Mouse (Mus musculus) limb, embryonic 12.5 days (tissue): ENCODE measurements around the gene Pitpnm2. TPM values are rescaled to one million over a fixed set of nuclear protein-coding genes. Genes with fewer than 3 reads are reported as not detected.
A peak's percentile ranks its signal among the peaks of the same experiment; 100 is the strongest.

Experiments used
- ATAC-seq: fragments of 200-750 bp; cut with Nextera tagmentation; 2 replicates; pipeline ENCODE4 v1.8.0; 2017; ENCODE audit warnings: low read depth, moderate TSS enrichment; ENCODE audit not compliant: insufficient number of reproducible peaks, insufficient read depth, low FRiP score, low TSS enrichment
- H3K27ac ChIP-seq: fragments of 300-500 bp; sonication (generic); 2 replicates; pipeline ENCODE4 v1.5.1; 2016; ENCODE audit warnings: mild to moderate bottlenecking, moderate library complexity
- H3K27me3 ChIP-seq: fragments of 300-500 bp; sonication (generic); 2 replicates; pipeline ENCODE4 v1.6.1; 2016; ENCODE audit warnings: mild to moderate bottlenecking, moderate library complexity
- H3K36me3 ChIP-seq: fragments of 300-500 bp; sonication (generic); 2 replicates; pipeline ENCODE4 v1.6.1; 2016; ENCODE audit warnings: mild to moderate bottlenecking, moderate library complexity
- H3K4me1 ChIP-seq: fragments of 300-500 bp; sonication (generic); replicated peaks from 2 replicates; pipeline ENCODE4 v1.6.1; 2016
- H3K4me2 ChIP-seq: fragments of 300-500 bp; sonication (generic); 2 replicates; pipeline ENCODE4 v1.6.1; 2016; ENCODE audit warnings: mild to moderate bottlenecking, moderate library complexity
- H3K4me3 ChIP-seq: fragments of 300-500 bp; sonication (generic); replicated peaks from 2 replicates; pipeline ENCODE4 v1.5.1; 2016; ENCODE audit warnings: mild to moderate bottlenecking
- H3K9ac ChIP-seq: fragments of 300-500 bp; sonication (generic); replicated peaks from 2 replicates; pipeline ENCODE4 v1.6.1; 2016; ENCODE audit warnings: mild to moderate bottlenecking, moderate library complexity
- H3K9me3 ChIP-seq: fragments of 300-500 bp; sonication (generic); 2 replicates; pipeline ENCODE4 v1.6.1; 2016; ENCODE audit warnings: mild to moderate bottlenecking, moderate library complexity
- WGBS: fragments of 180-500 bp; shearing (Covaris S2); methylation state at CpG from one replicate; pipeline ENCODE4 v1.1.7; 2016; 5-methylcytosine and 5-hydroxymethylcytosine counted together
- polyA plus RNA-seq: library from polyadenylated mRNA; unstranded; fragments of >200 nt; fragmentation: Nextera tagmentation; extraction: Ambion mirVana; gene quantifications from 2 replicates; pipeline ENCODE4 v1.2.1, GENCODE M21; 2016

Gene Pitpnm2
- polyA plus RNA-seq, 1 experiment from 2014 or later = 3.1 TPM

DNA sequence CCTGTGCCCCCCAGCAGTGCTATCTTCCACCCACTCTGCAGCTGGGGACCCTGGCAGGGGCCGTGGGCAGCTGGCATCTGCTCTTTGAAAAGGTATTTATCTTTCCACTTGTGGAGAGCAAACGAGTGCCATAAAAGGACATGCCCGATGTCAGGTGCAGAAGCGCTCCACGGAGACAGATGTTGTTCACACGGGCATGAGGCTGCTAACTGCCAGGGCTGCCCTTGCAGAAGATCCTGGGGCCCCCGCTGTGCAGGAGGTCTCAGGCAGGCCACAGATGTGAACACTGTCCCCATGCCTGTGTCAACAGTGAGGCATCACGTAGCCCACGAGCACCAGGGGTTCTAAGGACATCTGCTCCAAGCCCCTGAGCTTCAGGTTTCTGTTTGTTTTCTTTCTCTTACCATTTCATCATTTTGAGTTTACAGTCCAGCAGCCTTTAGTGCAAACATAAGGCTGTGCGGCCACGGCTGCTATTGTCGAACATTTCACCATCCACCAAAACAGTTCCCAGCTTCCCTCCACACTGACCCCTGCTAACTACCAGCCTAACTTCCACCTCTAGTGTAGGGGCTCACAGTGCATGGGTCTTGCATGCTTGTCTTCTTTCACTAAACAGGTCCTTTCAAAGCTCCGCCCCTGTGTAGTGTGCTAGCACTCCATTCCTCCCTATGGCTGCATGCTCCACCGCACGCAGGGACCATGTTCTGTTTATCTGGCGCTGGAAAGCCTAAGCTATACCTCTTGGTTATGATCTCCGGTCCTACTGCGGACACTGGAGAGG, 17.0 kb downstream of the Pitpnm2 start:
- no peaks in the 10 kb centered on the region for H3K9me3 ChIP-seq
- no peak overlapping the region for H3K4me3 ChIP-seq
- H3K27ac ChIP-seq = no peak overlapping the region
- WGBS = 52% methylated on average over 18 of the region's 18 CpGs
- no peak overlapping the region; the same call in 1 of the 2 replicates for H3K9ac ChIP-seq
- peaks cover 32% of the 10 kb centered on the region for H3K4me1 ChIP-seq
- H3K36me3 ChIP-seq = no peaks in the 10 kb centered on the region
- H3K27me3 ChIP-seq = no peaks in the 10 kb centered on the region; the same call in 1 of the 2 replicates
- H3K4me2 ChIP-seq = no peak overlapping the region
- no peak for ATAC-seq

DNA sequence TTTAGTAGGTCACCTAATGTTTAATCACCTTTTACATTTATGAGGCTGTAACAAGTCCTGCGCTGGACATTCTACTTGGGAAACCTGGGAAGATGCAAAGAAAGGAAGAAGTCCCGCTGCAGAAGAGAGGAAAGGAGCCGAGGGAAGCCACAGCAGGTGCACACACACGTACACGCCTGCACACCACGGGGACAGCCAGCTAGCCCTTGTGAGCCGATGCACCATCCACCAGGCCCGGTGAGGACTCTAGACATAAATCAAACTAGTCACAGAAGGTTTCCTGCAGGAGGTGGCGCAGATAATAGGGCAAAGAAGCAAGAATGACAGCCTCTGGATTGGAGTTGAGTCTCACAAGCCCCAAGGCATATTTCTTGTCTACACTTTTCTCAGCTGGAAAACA, 19.1 kb downstream of the Pitpnm2 start:
- Histone ChIP-seq H3K27ac (no peak overlapping the region), H3K9ac (no peak overlapping the region), H3K4me2 (no peak overlapping the region), H3K36me3 (no peaks in the 10 kb centered on the region), H3K9me3 (no peaks in the 10 kb centered on the region), H3K27me3 (no peaks in the 10 kb centered on the region; the same call in 1 of the 2 replicates), H3K4me1 (peaks cover 27% of the 10 kb centered on the region), H3K4me3 (no peak overlapping the region)
- 71% methylated on average over 9 of the region's 9 CpGs for WGBS
- no peak for ATAC-seq

DNA sequence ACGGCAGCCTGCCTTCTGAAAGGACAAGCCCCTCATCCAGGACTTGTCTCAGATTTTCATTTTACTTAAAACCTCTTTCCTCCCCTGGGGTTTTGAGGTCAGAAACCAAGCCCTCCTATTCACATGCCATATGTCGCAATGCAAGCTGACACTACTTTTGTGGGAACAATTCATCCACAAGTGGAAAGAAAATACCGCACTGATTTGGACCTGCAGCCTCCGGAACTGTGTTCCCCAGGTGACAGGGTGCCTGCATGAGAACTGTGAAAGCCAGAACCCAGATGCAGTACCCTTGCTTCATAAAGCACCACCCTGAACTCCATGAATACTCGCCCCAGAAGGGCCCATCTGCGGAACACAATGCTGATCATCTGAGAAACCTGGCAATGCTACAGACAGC, 22.4 kb downstream of the Pitpnm2 start:
- Histone ChIP-seq H3K4me2 (no peak overlapping the region), H3K27ac (peak overlapping the region; percentile 13; the same call in 1 of the 2 replicates), H3K36me3 (no peaks in the 10 kb centered on the region), H3K27me3 (no peaks in the 10 kb centered on the region; the same call in 1 of the 2 replicates), H3K9ac (no peak overlapping the region), H3K9me3 (no peaks in the 10 kb centered on the region), H3K4me3 (no peak overlapping the region), H3K4me1 (peaks cover 7% of the 10 kb centered on the region)
- 67% methylated on average over 6 of the region's 6 CpGs for WGBS
- ATAC-seq = no peak

DNA sequence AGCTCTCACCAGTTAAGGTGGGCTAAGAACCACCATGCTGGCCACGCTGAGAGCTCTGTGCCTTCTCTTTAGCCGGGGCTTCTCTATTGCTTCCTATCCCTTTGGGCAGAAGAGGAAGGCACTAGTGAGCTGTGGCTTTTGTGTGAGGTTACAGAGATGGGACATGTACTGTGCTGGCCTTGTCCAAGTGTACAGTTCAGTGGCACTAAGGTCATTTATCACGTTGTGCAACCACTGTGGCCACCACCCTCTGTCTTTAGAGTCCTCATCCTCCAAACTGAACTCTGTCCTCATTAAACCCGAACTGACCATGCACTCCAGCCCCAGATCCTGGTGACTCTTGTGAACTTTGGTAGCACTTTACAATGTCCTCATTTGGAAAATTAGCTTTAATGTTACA, 23.1 kb downstream of the Pitpnm2 start:
- Histone ChIP-seq H3K9ac (no peak overlapping the region), H3K9me3 (no peaks in the 10 kb centered on the region), H3K4me2 (no peak overlapping the region), H3K27me3 (no peaks in the 10 kb centered on the region; the same call in 1 of the 2 replicates), H3K27ac (0 out of 2 replicates have a peak overlapping the region, but pooled peaks have one; percentile 13), H3K4me3 (no peak overlapping the region), H3K4me1 (peaks cover 5% of the 10 kb centered on the region; the same call in 1 of the 2 replicates), H3K36me3 (no peaks in the 10 kb centered on the region)
- 92% methylated on average over 4 of the region's 4 CpGs for WGBS
- no peak for ATAC-seq

DNA sequence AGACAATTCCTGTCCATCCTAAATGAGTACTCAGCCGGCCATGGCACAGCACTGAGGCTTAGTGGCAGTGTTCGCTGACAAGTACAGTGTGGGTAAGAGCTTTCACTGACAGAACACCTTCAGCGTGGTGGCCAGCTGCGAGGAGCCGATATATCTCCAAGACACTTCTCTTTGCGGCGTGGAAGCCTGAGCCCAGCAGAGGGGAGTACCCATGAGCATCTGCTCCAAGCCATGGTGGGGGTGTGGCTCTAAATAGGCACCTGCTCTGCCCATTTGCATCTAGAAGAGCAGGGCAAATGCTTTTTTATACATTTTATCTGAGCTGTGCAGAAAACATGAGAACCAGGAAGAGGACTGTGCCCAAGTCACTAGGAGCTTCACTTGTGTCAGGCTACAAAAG, 23.7 kb downstream of the Pitpnm2 start:
- H3K9me3 ChIP-seq = no peaks in the 10 kb centered on the region
- H3K4me2 ChIP-seq = no peak overlapping the region
- H3K9ac ChIP-seq = no peak overlapping the region
- no peak overlapping the region for H3K27ac ChIP-seq
- no peaks in the 10 kb centered on the region for H3K36me3 ChIP-seq
- H3K4me1 ChIP-seq = peaks cover 7% of the 10 kb centered on the region; the same call in 1 of the 2 replicates
- ATAC-seq = no peak
- no peak overlapping the region for H3K4me3 ChIP-seq
- no peaks in the 10 kb centered on the region; the same call in 1 of the 2 replicates for H3K27me3 ChIP-seq
- 90% methylated on average over 7 of the region's 7 CpGs for WGBS

DNA sequence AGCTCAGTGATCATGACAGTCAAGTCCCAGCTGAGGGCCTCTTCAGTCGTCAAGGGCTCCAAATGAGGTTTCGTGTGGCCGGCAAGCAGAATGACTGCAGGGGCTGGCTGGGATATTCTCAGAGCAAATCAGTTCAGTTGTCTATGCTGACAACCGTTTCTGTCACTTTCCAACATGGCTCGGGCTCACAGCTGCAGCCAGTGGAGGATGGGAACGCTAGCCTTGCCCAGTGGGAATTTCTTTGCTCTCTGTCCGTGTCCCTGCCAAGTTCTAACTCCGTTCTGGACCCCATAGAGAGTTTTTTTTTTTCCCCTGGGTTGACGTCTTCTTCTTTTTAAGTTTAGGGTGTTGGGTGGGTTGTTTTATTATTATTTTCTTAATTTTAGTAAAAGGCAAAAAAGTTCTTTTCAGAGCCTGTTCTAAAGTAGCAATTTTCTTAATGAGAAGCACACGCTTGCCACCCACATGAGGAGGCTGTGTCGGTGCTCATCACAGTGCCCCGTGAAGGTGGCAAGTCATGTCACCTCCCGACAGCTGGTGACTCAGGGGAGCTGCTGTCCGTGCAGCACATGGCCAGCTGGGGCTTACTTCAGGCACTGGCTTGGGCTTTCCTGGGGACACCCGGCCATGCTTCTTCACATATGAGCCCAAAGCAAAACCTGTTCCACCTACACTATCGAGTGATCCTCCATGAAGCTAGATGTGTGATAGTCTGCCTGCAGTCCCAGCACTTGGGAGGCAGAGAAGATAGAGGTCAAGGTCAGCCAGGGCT, 25.1 kb downstream of the Pitpnm2 start:
- Histone ChIP-seq H3K4me1 (peaks cover 7% of the 10 kb centered on the region; the same call in 1 of the 2 replicates), H3K4me3 (no peak overlapping the region), H3K36me3 (no peaks in the 10 kb centered on the region), H3K9ac (no peak overlapping the region), H3K4me2 (no peak overlapping the region), H3K27me3 (no peaks in the 10 kb centered on the region; the same call in 1 of the 2 replicates), H3K27ac (no peak overlapping the region), H3K9me3 (no peaks in the 10 kb centered on the region)
- ATAC-seq = no peak
- WGBS = 58% methylated on average over 16 of the region's 16 CpGs

DNA sequence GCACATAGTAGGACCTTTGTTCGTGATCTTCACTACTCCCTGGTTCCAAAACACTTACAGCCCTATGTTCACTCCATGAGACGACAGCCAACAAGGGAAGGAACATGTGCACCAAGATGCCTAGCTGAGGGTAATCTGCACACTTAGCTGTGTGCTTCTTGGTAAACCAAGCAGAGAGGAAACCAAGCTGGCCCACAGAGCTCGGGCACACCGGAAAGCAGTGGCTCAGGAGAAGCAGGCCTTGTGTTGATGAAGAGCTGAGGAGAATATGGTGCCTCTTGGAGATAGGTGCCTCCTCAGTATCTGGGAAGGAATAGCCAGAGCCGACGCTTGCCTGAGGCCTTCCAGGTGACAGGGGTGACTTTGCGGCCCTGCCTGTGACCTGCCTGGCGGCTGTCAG, 26.0 kb downstream of the Pitpnm2 start:
- no peak for ATAC-seq
- Histone ChIP-seq H3K9ac (no peak overlapping the region), H3K4me3 (no peak overlapping the region), H3K27ac (no peak overlapping the region), H3K4me2 (no peak overlapping the region), H3K27me3 (no peaks in the 10 kb centered on the region; the same call in 1 of the 2 replicates), H3K36me3 (no peaks in the 10 kb centered on the region), H3K9me3 (no peaks in the 10 kb centered on the region), H3K4me1 (peaks cover 9% of the 10 kb centered on the region; the same call in 1 of the 2 replicates)
- 80% methylated on average over 8 of the region's 8 CpGs for WGBS

DNA sequence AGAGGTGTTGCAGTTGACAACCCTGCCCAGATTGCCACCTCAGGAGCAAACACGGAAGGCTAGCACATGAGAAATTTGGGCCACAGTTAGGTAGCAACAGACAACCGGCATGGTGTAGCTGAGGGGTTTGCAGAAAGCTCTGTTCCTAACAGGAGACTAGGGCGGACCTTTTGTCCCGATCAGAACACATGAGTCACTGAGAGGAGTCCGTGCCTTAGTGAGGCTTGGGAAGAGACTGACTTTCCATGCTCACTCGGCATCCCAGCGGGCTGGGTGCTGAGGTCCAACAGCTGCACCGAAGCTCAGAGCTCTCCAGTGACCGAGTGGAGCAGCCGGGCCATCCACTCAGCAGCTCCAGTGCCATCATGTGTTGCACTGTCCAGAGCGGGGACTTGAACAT, 26.9 kb downstream of the Pitpnm2 start:
- no peak overlapping the region for H3K4me3 ChIP-seq
- WGBS = 78% methylated on average over 11 of the region's 11 CpGs
- ATAC-seq = no peak

DNA sequence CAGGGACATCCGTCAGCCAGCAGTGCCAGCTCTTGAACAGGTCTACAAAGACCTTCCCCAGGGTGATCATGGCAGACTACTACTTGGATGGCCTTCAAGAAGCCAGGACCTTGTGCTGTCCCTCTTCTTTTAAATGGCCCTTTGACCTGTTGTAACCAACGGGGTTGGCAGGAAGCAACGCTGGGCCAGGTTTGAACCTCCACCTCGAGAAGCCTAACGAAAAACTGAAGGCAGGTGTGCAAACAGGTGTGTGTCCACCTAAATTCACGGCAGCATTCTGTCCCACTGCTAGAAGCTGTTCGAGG, 27.9 kb downstream of the Pitpnm2 start:
- Histone ChIP-seq H3K9ac (no peak overlapping the region), H3K4me2 (no peak overlapping the region), H3K9me3 (no peaks in the 10 kb centered on the region), H3K36me3 (no peaks in the 10 kb centered on the region), H3K4me3 (no peak overlapping the region), H3K27me3 (no peaks in the 10 kb centered on the region; the same call in 1 of the 2 replicates), H3K4me1 (peaks cover 10% of the 10 kb centered on the region; the same call in 1 of the 2 replicates), H3K27ac (no peak overlapping the region)
- no peak for ATAC-seq
- WGBS = 85% methylated on average over 7 of the region's 7 CpGs

More for the DNA sequence above, 26.9 kb downstream of the Pitpnm2 start:
- Histone ChIP-seq H3K36me3 (no peaks in the 10 kb centered on the region), H3K9me3 (no peaks in the 10 kb centered on the region), H3K9ac (no peak overlapping the region), H3K27ac (no peak overlapping the region), H3K4me1 (peaks cover 14% of the 10 kb centered on the region; the same call in 1 of the 2 replicates), H3K27me3 (no peaks in the 10 kb centered on the region; the same call in 1 of the 2 replicates), H3K4me2 (no peak overlapping the region)

DNA sequence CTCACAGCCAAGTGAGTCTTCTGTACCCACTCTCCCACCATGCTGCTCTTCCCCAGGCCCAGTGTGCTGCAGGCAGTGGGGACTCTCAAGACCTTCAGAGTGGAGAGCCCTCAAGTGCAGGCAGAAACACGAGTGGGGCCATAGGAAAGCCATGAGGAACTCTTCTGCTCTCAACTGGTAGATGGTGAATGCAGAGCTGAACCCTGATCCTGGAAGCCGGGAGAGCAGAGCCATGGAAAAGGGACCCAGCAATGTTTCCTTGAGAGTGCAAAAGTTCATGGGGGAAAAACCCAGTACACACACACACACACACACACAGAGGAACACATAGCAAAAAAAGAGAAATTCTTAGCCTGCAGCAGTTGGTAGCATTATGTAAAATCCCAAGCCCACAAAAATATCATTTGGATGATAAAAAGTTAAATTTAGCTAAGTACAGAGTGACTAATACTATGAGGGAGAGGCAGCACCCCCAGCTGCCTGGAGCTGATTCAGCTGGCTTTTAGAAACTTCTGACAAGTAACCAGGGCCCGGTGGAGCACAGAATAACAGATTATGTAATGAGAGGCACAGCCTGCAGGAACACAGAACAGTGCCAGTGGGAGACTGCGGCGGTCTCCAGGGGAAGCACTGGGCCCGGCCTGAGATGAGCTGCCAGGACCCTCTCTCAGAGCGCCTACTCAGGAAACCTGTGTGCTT, 28.4 kb downstream of the Pitpnm2 start:
- Histone ChIP-seq H3K4me1 (peaks cover 10% of the 10 kb centered on the region; the same call in 1 of the 2 replicates), H3K27me3 (no peaks in the 10 kb centered on the region; the same call in 1 of the 2 replicates), H3K9ac (no peak overlapping the region), H3K4me3 (no peak overlapping the region), H3K36me3 (no peaks in the 10 kb centered on the region), H3K27ac (no peak overlapping the region), H3K4me2 (no peak overlapping the region), H3K9me3 (no peaks in the 10 kb centered on the region)
- no peak for ATAC-seq
- 74% methylated on average over 7 of the region's 7 CpGs for WGBS

DNA sequence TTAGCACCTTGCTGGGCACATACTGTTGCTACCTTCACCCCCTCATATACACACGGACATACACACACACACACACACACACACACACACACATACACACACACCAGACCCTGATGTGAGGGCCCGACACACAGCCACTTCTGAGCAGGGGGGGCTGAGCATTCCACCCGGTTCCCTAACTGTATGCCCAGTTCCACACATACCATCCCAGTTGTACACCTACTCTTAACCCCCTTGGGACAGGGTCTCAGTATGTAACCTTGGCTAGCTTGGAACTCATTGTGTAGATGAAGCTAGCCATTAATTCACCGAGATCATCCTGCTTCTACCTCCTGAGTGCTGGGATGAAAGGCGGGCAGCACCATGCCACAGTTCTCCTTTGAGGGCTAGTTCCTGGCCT, 29.0 kb downstream of the Pitpnm2 start:
- Histone ChIP-seq H3K27me3 (no peaks in the 10 kb centered on the region; the same call in 1 of the 2 replicates), H3K4me1 (peaks cover 10% of the 10 kb centered on the region; the same call in 1 of the 2 replicates), H3K4me3 (no peak overlapping the region), H3K9me3 (no peaks in the 10 kb centered on the region), H3K27ac (no peak overlapping the region), H3K36me3 (no peaks in the 10 kb centered on the region), H3K9ac (no peak overlapping the region), H3K4me2 (no peak overlapping the region)
- WGBS = 80% methylated on average over 5 of the region's 5 CpGs
- ATAC-seq = no peak
